Mouse (Mus musculus) urinary bladder, postnatal 25 days (tissue): ENCODE data around the gene Lad1.
A peak's percentile ranks its signal among the peaks of the same experiment; 100 is the strongest.

Source experiments
- DNase-seq: peaks from one replicate; pipeline ENCODE4 v3.0.0; 2022; ENCODE audit warnings: low spot score

Gene Lad1

DNA sequence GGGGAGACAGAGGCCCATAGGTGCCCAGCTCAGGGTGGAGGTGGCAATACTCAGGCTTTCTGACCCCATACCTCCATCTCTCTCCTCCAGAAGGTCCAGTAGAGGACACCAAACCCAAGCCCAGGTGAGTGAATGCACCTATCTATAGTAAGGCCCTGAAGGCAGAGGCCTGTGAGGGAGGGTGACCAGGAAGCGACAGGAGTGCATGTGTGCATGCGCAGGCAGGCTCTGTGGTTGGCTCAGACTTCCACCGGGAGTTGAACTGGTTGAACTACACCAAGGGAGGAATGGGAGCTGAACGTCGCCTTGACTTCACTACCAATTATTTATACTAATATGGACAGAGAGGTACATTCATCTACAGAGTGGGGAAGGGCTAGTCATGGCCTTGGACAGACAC, 28.2 kb downstream of the Lad1 start:
- DNase-seq: no peak

- DNase-seq: peak; percentile 25
Measured at GRCm38 (mm10) chr1:135847139-135847562, 28.8 kb downstream of the Lad1 start.

GRCm38 (mm10) chr1:135847611-135848351, 29.4 kb downstream of the Lad1 start:
- no peak for DNase-seq

GRCm38 (mm10) chr1:135850722-135851512, 32.5 kb downstream of the Lad1 start:
- peak; percentile 35 for DNase-seq

- DNase-seq: no peak
Measured at GRCm38 (mm10) chr1:135852044-135852756, 33.8 kb downstream of the Lad1 start.

DNA sequence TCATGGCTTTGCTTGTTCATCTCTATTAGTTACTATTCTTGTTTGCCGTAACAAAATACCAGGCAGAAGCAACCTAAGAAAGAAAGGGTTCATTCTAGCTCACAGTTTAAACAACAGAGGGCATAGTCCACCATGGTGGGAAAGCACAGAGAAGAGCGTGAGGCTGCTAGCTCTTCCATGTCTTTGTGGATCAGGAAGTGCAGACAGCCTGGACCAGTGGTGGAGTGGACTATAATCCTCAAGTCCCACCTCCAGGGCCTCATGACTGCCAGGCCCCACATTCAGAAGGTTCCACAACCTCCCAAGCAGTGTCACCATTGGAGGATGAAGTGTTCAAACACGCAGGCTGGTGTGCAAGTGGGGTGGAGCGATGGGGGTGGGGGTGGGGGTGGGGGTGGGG, 34.8 kb downstream of the Lad1 start:
- DNase-seq: no peak

- no peak for DNase-seq
Measured at GRCm38 (mm10) chr1:135854591-135855343, 36.4 kb downstream of the Lad1 start.

DNA sequence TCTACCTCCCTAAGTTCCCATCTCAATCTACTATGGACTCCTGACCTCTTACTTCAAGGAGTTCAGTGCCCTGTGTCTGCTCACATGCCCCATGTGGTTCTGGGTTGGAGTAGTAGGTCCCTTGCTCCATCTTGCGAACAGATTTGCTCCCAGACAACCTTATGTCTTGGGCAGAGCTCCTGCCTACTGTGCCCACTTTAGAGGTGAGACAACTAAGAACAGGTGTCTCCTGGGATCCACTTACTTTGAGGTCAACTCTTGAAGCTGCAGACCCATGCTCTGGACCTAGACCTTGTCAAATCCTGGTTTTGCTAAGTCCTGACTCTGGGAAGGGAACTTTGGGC, 36.9 kb downstream of the Lad1 start:
- DNase-seq: no peak

DNA sequence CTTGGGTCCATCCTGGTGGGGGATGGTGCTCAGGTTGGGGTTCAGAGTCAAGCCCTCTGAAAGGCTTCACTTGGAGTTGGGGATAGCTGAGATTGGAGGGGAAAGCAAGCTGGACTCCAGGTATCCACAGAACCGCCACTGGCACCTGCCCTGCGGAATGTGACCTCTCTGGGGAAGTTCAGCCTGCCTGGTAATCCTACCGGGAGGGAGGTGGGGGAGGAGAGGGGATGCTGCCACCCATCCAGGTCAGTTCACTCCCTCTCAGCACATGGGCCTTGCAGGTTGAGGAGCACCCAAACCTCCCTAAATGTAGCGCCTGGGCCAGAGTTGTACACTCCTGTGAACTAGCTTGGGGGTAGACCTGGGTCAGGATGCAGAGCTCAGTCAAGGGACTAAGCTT, 37.7 kb downstream of the Lad1 start:
- DNase-seq: no peak

DNA sequence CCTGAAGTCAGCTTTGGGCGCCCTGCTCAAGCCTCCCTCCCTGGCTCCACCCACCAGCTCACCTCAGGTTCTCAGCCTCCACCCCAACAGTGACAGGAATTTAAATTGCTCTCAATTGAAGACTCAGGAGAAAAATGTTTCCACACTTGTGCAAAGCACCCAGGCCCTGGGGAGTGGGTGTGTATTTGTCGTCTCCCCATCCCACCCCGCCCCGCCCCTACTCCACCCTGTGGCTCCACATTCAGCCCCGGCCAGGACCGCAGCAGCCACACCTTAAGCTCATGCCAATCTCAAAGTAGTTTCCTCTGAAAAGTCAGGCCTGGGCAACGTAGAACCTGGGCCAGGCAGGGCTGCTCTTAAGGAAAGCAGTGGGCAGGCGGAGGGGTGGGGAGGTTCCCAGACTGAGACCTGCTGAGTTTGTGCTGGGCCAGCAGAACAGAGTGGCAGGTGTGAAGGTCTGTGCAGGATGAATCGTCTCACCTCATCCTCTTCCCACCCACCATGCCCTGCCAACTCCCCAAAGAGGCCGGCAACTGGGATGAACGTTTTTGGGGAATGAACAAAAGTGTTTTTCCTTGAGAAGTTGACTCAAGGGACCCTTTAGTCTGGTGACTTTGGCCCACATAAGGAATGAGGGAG, 38.9 kb downstream of the Lad1 start:
- no peak for DNase-seq

GRCm38 (mm10) chr1:135858533-135858932, 40.1 kb downstream of the Lad1 start:
- DNase-seq: no peak

DNA sequence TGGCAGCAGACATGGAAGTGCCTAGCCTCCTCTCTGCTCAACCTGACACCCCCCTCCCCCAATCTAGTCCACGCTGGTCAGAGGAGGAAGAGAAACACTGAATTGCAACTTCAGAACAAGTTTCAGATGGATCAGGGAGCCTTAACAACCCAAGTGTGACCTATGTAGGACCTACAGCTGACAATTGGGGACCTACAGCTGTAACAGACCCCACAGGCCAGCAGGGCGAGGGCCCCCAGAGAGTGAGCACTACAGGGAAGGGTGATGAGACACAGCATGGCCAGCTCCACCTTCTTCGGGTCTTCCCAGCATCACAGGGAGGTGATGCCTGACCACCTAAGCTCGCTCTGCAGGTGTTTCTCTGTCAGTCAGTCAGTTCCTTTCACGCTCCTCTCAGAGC, 42.7 kb downstream of the Lad1 start:
- no peak for DNase-seq

DNA sequence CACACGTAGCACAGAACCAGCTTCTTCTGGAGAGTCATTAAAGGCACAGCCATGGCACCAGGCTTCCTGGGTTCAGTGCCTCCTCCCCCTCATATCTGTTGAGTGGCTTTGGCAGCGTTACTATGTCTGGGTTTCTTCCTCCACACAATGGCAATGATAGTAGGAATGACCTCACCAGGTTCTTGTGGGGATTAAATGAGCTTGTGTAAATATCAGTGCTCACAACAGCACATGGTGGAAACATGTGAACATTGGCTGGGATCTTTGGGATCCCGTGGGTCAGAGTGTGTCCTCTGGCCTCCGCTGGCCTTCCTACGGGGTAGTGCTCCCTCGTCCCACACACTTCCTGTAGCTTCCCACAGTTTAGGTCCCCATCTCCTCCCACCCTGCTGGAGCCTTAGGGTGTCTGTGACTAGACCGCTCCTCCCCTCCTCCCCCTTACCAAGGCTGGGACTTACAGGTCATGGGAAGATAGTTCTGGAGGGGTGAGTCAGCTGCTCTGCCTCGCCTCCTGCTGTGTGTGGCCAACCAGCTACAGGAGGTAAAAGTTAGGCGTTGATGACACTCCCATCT, 43.7 kb downstream of the Lad1 start:
- DNase-seq: no peak

GRCm38 (mm10) chr1:135862561-135862960, 44.2 kb downstream of the Lad1 start:
- DNase-seq: no peak

DNA sequence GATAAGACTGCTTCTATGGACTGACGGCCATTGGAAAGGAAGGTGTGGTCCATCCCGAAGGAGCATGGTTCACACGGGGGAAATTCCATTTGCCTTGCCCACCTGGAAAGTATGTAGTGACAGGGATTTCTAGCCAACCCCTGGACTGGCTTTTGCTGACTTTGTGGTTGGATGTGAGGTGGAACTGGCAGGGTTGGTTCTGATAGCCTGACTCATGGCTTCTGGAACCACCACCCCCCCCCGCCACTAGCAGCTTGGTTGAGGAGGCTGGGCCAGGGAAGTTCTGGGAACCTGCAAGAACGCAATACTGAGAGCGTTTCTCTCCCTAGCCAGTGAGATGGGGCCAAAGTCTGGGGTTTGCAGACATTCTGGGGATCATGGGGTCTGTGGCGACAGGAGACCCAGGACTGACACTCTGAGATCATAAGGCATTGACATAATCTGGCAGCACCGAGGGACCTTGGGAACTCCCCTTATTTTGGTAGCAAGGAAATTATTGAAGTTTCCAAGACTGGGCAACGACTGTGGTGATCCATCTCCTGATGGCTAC, 45.5 kb downstream of the Lad1 start:
- no peak for DNase-seq

DNA sequence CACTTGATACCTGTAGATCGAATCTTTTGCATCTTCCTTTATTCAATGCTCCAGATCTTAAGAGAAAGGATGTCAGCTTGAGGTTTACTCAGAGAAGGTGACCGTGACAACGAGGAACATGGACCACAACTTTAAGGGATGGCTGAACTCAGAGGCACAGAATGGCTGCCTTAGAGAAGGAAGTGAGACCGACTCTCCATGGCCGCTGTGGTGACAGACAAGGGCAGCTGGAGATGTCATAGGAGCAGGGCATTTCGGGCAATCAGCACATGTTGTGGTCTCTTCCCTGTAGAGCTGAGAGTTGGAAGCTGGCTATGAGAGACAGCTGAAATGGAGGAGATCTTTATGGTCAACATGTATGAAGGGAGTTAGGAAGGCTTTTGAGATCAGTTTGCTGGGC, 46.4 kb downstream of the Lad1 start:
- no peak for DNase-seq

GRCm38 (mm10) chr1:135865518-135866194, 47.3 kb downstream of the Lad1 start:
- peak; percentile 91 for DNase-seq

DNA sequence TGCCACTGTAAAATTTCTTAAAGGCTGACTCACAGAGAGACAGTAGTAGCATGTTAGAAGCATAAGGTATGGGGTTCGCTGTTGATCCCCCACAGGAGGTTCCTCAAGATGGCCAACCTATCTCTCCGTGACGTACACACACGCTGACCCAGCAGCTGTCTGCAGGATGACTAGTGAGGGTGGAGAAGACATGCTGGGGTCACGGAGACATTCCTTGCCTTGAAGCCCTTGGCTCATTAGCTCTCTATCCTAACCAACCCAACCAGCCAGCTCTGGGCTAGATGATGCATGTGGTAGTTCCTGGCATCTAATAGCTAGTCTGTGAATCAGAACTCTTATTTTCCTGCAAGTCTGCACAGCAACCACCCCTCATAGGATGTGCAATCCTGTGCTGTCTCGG, 50.2 kb downstream of the Lad1 start:
- no peak for DNase-seq

DNA sequence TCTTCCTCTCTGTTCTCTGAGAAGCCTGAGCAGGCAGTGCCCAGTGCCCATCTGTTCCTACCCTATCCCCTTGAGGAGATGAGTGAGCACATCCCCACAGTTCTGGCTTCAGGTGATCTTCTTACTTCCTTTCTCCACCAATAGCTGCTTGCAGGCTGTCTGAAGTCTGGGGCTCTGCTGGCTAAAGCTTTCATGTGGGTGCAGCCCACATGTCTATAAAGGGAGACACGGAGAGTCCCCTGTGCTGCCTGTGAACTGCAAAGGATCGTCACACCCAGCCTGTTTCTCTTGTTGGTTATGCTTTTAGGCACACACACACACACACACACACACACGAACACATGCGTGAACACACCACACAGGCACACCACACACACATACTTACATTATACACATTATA, 54.6 kb downstream of the Lad1 start:
- no peak for DNase-seq

- no peak for DNase-seq
Measured at GRCm38 (mm10) chr1:135877248-135877647, 58.9 kb downstream of the Lad1 start.
